Mouse (Mus musculus): ENCODE measurements around the gene Scg3. TPM values are rescaled to one million over a fixed set of nuclear protein-coding genes. Genes with fewer than 3 reads are reported as not detected.

Scg3 gene
- polyA plus RNA-seq, 1 experiment from 2014 or later: 0.39 TPM

DNA sequence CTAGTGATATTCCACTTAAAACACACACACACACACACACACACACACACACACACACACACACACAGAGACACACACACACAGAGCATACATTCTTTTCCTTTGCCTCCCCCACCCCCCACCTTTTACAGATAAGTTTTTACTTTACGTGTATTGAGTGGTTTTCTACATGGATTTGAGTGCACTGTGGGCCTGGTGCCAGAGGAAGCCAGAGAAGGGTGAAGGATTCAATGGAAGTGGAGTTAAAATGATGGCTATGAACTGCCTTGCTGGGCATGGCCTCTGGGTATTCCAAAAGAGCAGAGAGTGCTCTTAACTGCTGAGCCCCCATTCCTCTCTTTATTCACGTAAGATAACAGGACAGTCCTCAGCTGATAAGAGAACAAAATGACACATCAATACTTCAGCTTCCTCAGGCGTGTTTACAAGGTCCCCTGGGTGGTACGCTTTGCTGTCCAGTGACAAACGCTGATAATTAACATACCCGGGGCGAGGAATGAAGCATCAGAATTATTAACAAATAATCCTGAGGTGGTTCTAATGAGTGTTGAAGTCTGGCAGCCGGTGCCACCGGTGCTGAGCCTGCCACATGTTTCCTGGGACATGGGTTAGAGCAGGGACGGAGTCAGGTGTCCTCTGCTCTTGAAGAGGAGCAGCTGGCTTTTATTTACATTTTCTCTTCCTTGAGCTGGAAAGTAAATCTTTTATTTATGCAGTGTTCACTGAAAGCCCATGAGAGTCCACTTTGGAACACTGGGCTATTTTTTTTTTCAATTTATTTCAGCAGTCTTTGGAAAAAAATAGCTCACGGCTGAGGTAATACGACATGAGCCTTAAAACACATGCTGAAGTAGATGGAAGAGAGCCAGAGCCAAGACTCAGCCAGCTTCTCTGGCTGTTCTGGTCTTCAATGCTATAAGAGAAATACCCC is 29.6 kb downstream of the Scg3 start:
- ATAC-seq (ENCODE audit: insufficient read depth): peak; percentile 68; the same call in 1 of the 2 replicates
- H3K4me1 ChIP-seq (ENCODE audit: insufficient read depth): no peaks in the 10 kb centered on the region; the same call in 1 of the 2 replicates
- peak; percentile 58 for DNase-seq
- no peak overlapping the region for H3K4me3 ChIP-seq (ENCODE audit: low read depth, low read length)
- TF ChIP-seq CTCF (IDR thresholded peaks at IDR 0.05; ENCODE audit: low read depth): no peak
- no peak overlapping the region for H3K4me2 ChIP-seq
- no peak overlapping the region for H3K9ac ChIP-seq
- no peaks in the 10 kb centered on the region for H3K27me3 ChIP-seq (ENCODE audit: insufficient read depth, low read length)
- no peaks in the 10 kb centered on the region for H3K36me3 ChIP-seq (ENCODE audit: insufficient read depth)
- no peak overlapping the region; the same call in 1 of the 2 replicates for H3K27ac ChIP-seq (ENCODE audit: low read depth)
- H3K9me3 ChIP-seq (ENCODE audit: low read depth, low read length): no peaks in the 10 kb centered on the region
- WGBS: 6% methylated on average over 12 of the region's 12 CpGs

DNA sequence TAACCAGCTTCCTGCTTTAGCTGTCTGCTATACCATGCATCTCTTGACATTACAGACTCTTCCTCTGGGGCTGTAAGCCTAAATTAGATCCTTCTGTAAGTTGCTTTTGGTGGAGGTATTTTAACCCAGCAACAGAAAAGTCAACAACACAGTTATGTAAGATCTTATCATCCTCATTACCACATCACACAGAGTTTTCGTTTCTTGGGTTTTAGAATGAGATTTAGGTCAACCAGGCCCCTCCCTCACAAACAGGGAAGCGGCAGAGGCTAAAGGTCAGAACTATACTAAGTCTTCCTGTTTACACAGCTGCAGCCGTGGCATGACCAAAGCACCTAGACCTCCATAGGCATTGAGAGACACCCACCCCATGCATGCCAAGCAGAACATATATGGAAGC is 38.5 kb downstream of the Scg3 start:
- Histone ChIP-seq H3K4me2 (no peak overlapping the region), H3K4me1 (ENCODE audit: insufficient read depth) (no peaks in the 10 kb centered on the region), H3K4me3 (ENCODE audit: low read depth, low read length) (no peak overlapping the region), H3K36me3 (ENCODE audit: insufficient read depth) (no peaks in the 10 kb centered on the region), H3K9ac (no peak overlapping the region), H3K27ac (ENCODE audit: low read depth) (no peak overlapping the region), H3K9me3 (ENCODE audit: low read depth, low read length) (no peaks in the 10 kb centered on the region), H3K27me3 (ENCODE audit: insufficient read depth, low read length) (no peaks in the 10 kb centered on the region)
- no peak for TF ChIP-seq CTCF (IDR thresholded peaks at IDR 0.05; ENCODE audit: low read depth)
- 25% methylated on average over 3 of the region's 3 CpGs for WGBS
- no peak for ATAC-seq (ENCODE audit: insufficient read depth)
- DNase-seq: no peak

DNA sequence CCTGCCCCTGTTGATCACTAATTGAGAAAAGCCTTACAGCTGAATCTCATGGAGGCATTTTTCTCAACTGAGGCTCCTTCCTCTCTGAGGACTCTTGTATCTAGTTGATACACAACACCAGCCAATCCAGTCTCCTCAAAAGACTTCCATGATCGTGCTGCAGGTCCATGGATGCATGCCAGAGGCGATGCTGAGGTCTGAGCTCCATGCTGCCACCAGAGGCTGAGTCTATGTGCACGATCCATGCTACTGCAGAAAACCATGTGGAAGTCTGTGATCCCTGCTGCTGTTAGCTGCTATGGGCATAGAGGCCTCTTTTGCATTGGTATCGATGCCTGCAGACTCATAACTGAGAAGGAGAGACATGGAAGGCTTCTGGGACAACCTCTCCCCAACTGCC is 49.6 kb downstream of the Scg3 start:
- TF ChIP-seq CTCF (IDR thresholded peaks at IDR 0.05; ENCODE audit: low read depth): no peak
- no peak overlapping the region for H3K4me2 ChIP-seq
- no peaks in the 10 kb centered on the region for H3K9me3 ChIP-seq (ENCODE audit: low read depth, low read length)
- no peak for ATAC-seq (ENCODE audit: insufficient read depth)
- no peaks in the 10 kb centered on the region for H3K27me3 ChIP-seq (ENCODE audit: insufficient read depth, low read length)
- no peak overlapping the region for H3K9ac ChIP-seq
- H3K4me1 ChIP-seq (ENCODE audit: insufficient read depth): no peaks in the 10 kb centered on the region
- DNase-seq: no peak
- no peak overlapping the region for H3K27ac ChIP-seq (ENCODE audit: low read depth)
- 0 out of 2 replicates have a peak, but pooled peaks cover 3% of the 10 kb centered on the region for H3K36me3 ChIP-seq (ENCODE audit: insufficient read depth)
- no peak overlapping the region for H3K4me3 ChIP-seq (ENCODE audit: low read depth, low read length)
- WGBS: 85% methylated on average over 4 of the region's 4 CpGs

DNA sequence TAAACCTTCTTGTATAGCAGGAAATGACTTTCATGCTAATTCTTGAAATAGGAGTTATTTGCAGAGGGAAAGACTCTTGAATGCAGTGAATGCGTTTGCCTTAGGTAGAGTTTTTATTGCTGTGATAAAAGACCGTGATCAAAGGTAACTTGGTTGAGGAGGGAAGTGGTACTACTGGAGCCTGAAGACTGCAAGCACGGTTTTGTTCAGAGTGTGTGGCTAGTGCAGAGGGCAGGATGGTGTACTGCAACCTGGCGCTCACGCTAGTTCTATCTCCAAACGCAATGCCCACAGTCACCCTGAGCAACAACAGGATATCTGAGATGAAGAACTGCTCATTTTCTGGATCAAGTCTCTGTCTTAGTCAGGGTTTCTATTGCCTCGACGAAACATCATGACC is 50.3 kb downstream of the Scg3 start:
- Histone ChIP-seq H3K4me3 (ENCODE audit: low read depth, low read length) (no peak overlapping the region), H3K27ac (ENCODE audit: low read depth) (no peak overlapping the region), H3K4me1 (ENCODE audit: insufficient read depth) (no peaks in the 10 kb centered on the region), H3K27me3 (ENCODE audit: insufficient read depth, low read length) (no peaks in the 10 kb centered on the region), H3K4me2 (no peak overlapping the region), H3K9me3 (ENCODE audit: low read depth, low read length) (no peaks in the 10 kb centered on the region), H3K9ac (no peak overlapping the region), H3K36me3 (ENCODE audit: insufficient read depth) (0 out of 2 replicates have a peak, but pooled peaks cover 3% of the 10 kb centered on the region)
- DNase-seq: no peak
- 85% methylated on average over 8 of the region's 8 CpGs for WGBS
- ATAC-seq (ENCODE audit: insufficient read depth): no peak
- no peak for TF ChIP-seq CTCF (IDR thresholded peaks at IDR 0.05; ENCODE audit: low read depth)

DNA sequence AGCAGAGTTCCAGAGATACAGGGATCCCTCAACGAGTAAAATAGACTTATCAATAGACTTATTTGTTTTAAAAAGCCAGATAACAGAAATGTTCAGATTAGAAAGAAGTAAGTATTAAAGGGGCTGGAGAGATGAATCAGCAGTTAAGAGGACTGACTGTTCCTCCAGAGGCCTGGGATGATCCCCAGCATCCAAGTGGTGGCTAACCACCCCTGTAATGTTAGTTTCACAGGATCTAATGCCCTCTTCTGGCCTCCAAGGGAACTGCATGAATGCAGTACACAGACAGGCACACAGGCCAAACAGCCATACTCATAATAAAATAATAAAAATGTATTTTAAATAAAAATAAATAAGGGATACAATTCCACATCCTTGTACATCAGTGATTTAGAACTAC is 51.0 kb downstream of the Scg3 start:
- H3K4me1 ChIP-seq (ENCODE audit: insufficient read depth): no peaks in the 10 kb centered on the region
- H3K27ac ChIP-seq (ENCODE audit: low read depth): no peak overlapping the region
- TF ChIP-seq CTCF (IDR thresholded peaks at IDR 0.05; ENCODE audit: low read depth): peak; percentile 64
- ATAC-seq (ENCODE audit: insufficient read depth): 0 out of 2 replicates have a peak, but pooled peaks have one; percentile 19
- 0 out of 2 replicates have a peak, but pooled peaks cover 3% of the 10 kb centered on the region for H3K36me3 ChIP-seq (ENCODE audit: insufficient read depth)
- no peak overlapping the region for H3K4me2 ChIP-seq
- H3K4me3 ChIP-seq (ENCODE audit: low read depth, low read length): no peak overlapping the region
- no peaks in the 10 kb centered on the region for H3K27me3 ChIP-seq (ENCODE audit: insufficient read depth, low read length)
- H3K9me3 ChIP-seq (ENCODE audit: low read depth, low read length): no peaks in the 10 kb centered on the region
- peak; percentile 62 for DNase-seq
- no peak overlapping the region for H3K9ac ChIP-seq
- WGBS: 22% methylated on average over 1 of the region's 1 CpGs

DNA sequence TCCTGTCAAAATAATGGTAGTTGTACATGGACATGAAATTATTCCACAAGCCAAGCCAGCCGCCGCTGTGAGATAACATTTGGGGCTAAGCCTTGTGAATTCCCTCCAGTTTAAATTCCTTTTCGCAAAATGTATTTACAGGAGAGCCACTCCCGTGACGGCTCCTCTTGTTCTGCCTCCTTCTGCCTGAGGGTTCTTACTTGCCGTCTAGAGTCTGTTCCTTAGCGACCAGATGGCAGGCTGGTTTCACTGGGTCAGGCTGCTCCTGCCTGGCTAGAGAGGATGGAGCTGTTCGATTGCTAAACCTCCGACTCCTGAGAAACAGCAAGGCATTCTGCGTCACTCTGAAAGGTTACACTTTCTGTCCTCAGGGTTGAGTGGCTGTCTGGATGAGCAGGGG is 51.7 kb downstream of the Scg3 start:
- H3K36me3 ChIP-seq (ENCODE audit: insufficient read depth): 0 out of 2 replicates have a peak, but pooled peaks cover 2% of the 10 kb centered on the region
- H3K27ac ChIP-seq (ENCODE audit: low read depth): no peak overlapping the region; the same call in 1 of the 2 replicates
- H3K9me3 ChIP-seq (ENCODE audit: low read depth, low read length): no peaks in the 10 kb centered on the region
- ATAC-seq (ENCODE audit: insufficient read depth) (no peak), DNase-seq (peak; percentile 19)
- no peak for TF ChIP-seq CTCF (IDR thresholded peaks at IDR 0.05; ENCODE audit: low read depth)
- WGBS: 39% methylated on average over 10 of the region's 10 CpGs
- no peak overlapping the region for H3K4me3 ChIP-seq (ENCODE audit: low read depth, low read length)
- H3K9ac ChIP-seq: no peak overlapping the region
- no peak overlapping the region for H3K4me2 ChIP-seq
- no peaks in the 10 kb centered on the region for H3K4me1 ChIP-seq (ENCODE audit: insufficient read depth)
- no peaks in the 10 kb centered on the region for H3K27me3 ChIP-seq (ENCODE audit: insufficient read depth, low read length)

DNA sequence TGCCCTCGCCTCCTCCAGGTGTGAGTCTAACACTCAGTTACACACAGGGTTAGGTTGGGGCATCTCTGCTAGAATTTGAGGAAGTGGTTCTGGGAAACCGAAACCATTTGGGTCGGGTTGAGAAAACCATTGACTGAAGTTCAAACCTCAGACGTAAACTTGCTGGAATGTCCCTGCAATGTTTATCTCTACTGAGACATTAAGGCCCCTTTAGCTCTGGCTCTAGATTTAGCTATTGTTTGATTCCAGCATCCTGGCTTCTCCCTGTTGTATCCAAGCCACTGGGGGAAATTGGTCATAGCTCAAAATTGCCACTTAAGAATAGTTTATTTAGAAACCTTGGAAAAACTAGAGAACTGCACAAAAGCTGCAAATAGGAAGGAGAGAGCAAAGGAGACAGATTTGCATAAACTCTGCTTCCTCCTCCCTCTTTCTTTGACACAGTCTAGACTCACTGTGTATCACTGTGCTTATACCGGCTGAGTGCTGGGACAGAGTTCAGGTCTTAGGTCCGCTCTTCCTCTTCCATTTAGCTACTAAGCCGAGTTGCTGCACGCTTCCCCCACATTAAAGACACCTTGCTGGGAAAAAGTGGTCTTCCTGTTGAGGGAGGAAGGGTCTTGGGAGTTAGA is 52.9 kb downstream of the Scg3 start:
- Histone ChIP-seq H3K36me3 (ENCODE audit: insufficient read depth) (no peaks in the 10 kb centered on the region), H3K27ac (ENCODE audit: low read depth) (no peak overlapping the region), H3K27me3 (ENCODE audit: insufficient read depth, low read length) (no peaks in the 10 kb centered on the region), H3K4me1 (ENCODE audit: insufficient read depth) (no peaks in the 10 kb centered on the region), H3K4me3 (ENCODE audit: low read depth, low read length) (no peak overlapping the region), H3K4me2 (no peak overlapping the region), H3K9me3 (ENCODE audit: low read depth, low read length) (no peaks in the 10 kb centered on the region), H3K9ac (no peak overlapping the region)
- no peak for TF ChIP-seq CTCF (IDR thresholded peaks at IDR 0.05; ENCODE audit: low read depth)
- no peak for ATAC-seq (ENCODE audit: insufficient read depth)
- DNase-seq: peak; percentile 28
- 58% methylated on average over 8 of the region's 8 CpGs for WGBS

Data from lung, embryonic 14.5 days (tissue).